Mouse (Mus musculus) kidney, embryonic 16.5 days (tissue): Measurements from ENCODE around the gene Cdc34. TPM values are rescaled to one million over a fixed set of nuclear protein-coding genes. Genes with fewer than 3 reads are reported as not detected.

Experiments
- ATAC-seq: fragments of 200-750 bp; cut with Nextera tagmentation; 2 replicates; pipeline ENCODE4 v1.8.0; 2017; ENCODE audit warnings: moderate TSS enrichment; ENCODE audit not compliant: low FRiP score, low TSS enrichment
- H3K27ac ChIP-seq: fragments of 300-500 bp; sonication (generic); 2 replicates; pipeline ENCODE4 v1.5.1; 2014; ENCODE audit warnings: low read length
- H3K27me3 ChIP-seq: fragments of 300-500 bp; sonication (generic); 2 replicates; pipeline ENCODE4 v1.6.1; 2014; ENCODE audit warnings: low read length, control low read depth, mixed read lengths; ENCODE audit not compliant: insufficient read depth
- H3K36me3 ChIP-seq: fragments of 300-500 bp; sonication (generic); 2 replicates; pipeline ENCODE4 v1.6.1; 2014; ENCODE audit warnings: low read length, control low read depth, mixed read lengths; ENCODE audit not compliant: insufficient read depth
- H3K4me1 ChIP-seq: fragments of 300-500 bp; sonication (generic); 2 replicates; pipeline ENCODE4 v1.6.1; 2014; ENCODE audit warnings: low read length, control low read depth, mixed read lengths; ENCODE audit not compliant: insufficient read depth
- H3K4me2 ChIP-seq: fragments of 300-500 bp; sonication (generic); replicated peaks from 2 replicates; pipeline ENCODE4 v1.6.1; 2014; ENCODE audit warnings: low read depth, low read length
- H3K4me3 ChIP-seq: fragments of 300-500 bp; sonication (generic); 2 replicates; pipeline ENCODE4 v1.5.1; 2014; ENCODE audit warnings: mild to moderate bottlenecking, low read length
- H3K9ac ChIP-seq: fragments of 300-500 bp; sonication (generic); replicated peaks from 2 replicates; pipeline ENCODE4 v1.6.1; 2014; ENCODE audit warnings: low read length
- H3K9me3 ChIP-seq: fragments of 300-500 bp; sonication (generic); 2 replicates; pipeline ENCODE4 v1.6.1; 2016; ENCODE audit warnings: low read length, control low read depth
- WGBS: fragments of 180-500 bp; shearing (Covaris S2); extraction: QIAGEN DNeasy Blood & Tissue Kit; methylation state at CpG from one replicate; pipeline ENCODE4 v1.1.7; 2014; 5-methylcytosine and 5-hydroxymethylcytosine counted together
- polyA plus RNA-seq: library from polyadenylated mRNA; unstranded; fragments of >200 nt; fragmentation: Nextera tagmentation; extraction: Ambion mirVana; gene quantifications from 2 replicates; pipeline ENCODE4 v1.2.1, GENCODE M21; 2015

The Cdc34 gene
- polyA plus RNA-seq, 1 experiment from 2014 or later = 81.2 TPM

DNA sequence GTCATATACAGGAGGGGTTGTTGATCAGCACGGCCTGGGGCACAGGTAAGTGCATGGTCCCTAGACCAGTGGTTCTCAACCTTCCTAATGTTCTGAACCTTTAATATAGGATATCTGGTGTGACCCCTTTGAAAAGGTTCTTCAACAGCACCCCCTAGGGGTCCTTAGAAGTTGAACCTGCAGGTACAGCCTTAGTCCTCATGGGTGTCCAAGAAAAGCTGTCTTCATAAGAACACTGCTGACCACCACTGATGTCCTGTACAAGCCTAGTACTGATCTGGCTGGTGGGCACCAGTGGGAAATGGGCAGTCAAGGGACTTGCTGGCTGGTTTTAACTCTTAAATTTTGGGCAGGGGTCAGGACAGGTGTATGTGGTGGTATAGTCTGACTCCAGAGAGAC lies 30.0 kb downstream of the Cdc34 start:
- Histone ChIP-seq H3K27ac (no peak overlapping the region), H3K27me3 (peaks cover 26% of the 10 kb centered on the region), H3K4me3 (no peak overlapping the region), H3K9ac (no peak overlapping the region), H3K36me3 (peaks cover 40% of the 10 kb centered on the region), H3K4me2 (no peak overlapping the region), H3K4me1 (peaks cover 15% of the 10 kb centered on the region), H3K9me3 (no peaks in the 10 kb centered on the region)
- 76% methylated on average over 1 of the region's 1 CpGs for WGBS
- ATAC-seq = no peak

GRCm38 (mm10) chr10:79712499-79713126 lies 30.6 kb downstream of the Cdc34 start:
- ATAC-seq = peak; percentile 21; the same call in 1 of the 2 replicates
- 19% methylated on average over 4 of the region's 6 CpGs for WGBS
- H3K36me3 ChIP-seq = peaks cover 34% of the 10 kb centered on the region
- H3K9ac ChIP-seq = no peak overlapping the region
- H3K4me2 ChIP-seq = no peak overlapping the region
- H3K27me3 ChIP-seq = peaks cover 32% of the 10 kb centered on the region
- no peak overlapping the region for H3K4me3 ChIP-seq
- H3K9me3 ChIP-seq = no peaks in the 10 kb centered on the region
- H3K4me1 ChIP-seq = peaks cover 13% of the 10 kb centered on the region
- no peak overlapping the region for H3K27ac ChIP-seq

GRCm38 (mm10) chr10:79713163-79713562 lies 31.2 kb downstream of the Cdc34 start:
- no peak for ATAC-seq
- H3K9ac ChIP-seq = no peak overlapping the region
- no peak overlapping the region for H3K27ac ChIP-seq
- no peaks in the 10 kb centered on the region for H3K9me3 ChIP-seq
- H3K36me3 ChIP-seq = peaks cover 33% of the 10 kb centered on the region
- H3K4me1 ChIP-seq = peaks cover 13% of the 10 kb centered on the region
- 42% methylated on average over 1 of the region's 1 CpGs for WGBS
- H3K4me2 ChIP-seq = no peak overlapping the region
- H3K27me3 ChIP-seq = peaks cover 37% of the 10 kb centered on the region
- no peak overlapping the region for H3K4me3 ChIP-seq

- peaks cover 13% of the 10 kb centered on the region for H3K4me1 ChIP-seq
- H3K27ac ChIP-seq = no peak overlapping the region
- H3K4me2 ChIP-seq = no peak overlapping the region
- no peaks in the 10 kb centered on the region for H3K9me3 ChIP-seq
- no peak overlapping the region for H3K9ac ChIP-seq
- peaks cover 49% of the 10 kb centered on the region for H3K27me3 ChIP-seq
- no peak overlapping the region for H3K4me3 ChIP-seq
- H3K36me3 ChIP-seq = peaks cover 22% of the 10 kb centered on the region
- ATAC-seq = no peak
- 66% methylated on average over 4 of the region's 4 CpGs for WGBS
Observed at GRCm38 (mm10) chr10:79714996-79715395, 33.0 kb downstream of the Cdc34 start.

DNA sequence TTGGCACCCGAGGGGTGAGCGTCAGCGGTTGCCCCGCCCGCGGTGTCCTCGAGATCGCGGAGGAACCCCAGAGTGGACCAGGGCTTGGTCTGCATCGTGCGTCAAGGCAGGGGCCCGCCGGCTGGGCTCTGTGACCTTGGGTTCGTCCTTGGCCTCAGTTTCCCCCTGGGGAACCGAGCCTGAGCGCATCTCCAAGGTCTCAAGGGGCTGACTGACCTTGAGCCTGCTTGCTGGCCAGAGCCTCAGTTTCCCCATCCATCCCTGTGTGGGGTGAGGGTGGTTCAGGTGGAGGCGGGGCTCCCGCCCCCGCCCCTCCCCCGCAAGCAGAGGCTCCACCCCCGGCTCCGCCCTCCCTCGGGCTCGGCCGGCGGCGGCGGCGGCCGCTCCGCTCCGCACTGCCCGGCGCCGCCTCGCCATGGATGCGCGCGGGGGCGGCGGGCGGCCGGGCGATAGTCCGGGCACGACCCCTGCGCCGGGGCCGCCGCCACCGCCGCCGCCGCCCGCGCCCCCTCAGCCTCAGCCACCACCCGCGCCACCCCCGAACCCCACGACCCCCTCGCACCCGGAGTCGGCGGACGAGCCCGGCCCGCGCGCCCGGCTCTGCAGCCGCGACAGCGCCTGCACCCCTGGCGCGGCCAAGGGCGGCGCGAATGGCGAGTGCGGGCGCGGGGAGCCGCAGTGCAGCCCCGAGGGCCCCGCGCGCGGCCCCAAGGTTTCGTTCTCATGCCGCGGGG lies 34.4 kb downstream of the Cdc34 start, which contains the start of gene Hcn2:
Gene Hcn2, plus strand, starts transcription at position 381 of the 734 bp plus-strand sequence.
- Histone ChIP-seq H3K9ac (peak within 1 kb of the TSS; percentile 38), H3K27me3 (peaks cover 49% of the 10 kb centered on the region)
- ATAC-seq = peak; percentile 47

GRCm38 (mm10) chr10:79716988-79717355 lies 35.0 kb downstream of the Cdc34 start:
- Histone ChIP-seq H3K4me2 (peak overlapping the region; percentile 99), H3K4me1 (peaks cover 13% of the 10 kb centered on the region), H3K9ac (peak overlapping the region; percentile 38), H3K36me3 (peaks cover 2% of the 10 kb centered on the region), H3K27me3 (peaks cover 49% of the 10 kb centered on the region), H3K9me3 (no peaks in the 10 kb centered on the region), H3K27ac (no peak overlapping the region), H3K4me3 (peak overlapping the region; percentile 62)
- ATAC-seq = peak; percentile 1; the same call in 1 of the 2 replicates
- WGBS = under 1% methylated on average over 44 of the region's 44 CpGs

More for the DNA sequence above, 34.4 kb downstream of the Cdc34 start, which contains the start of gene Hcn2:
- Histone ChIP-seq H3K36me3 (peaks cover 8% of the 10 kb centered on the region), H3K4me1 (peaks cover 13% of the 10 kb centered on the region), H3K9me3 (no peaks in the 10 kb centered on the region), H3K4me3 (peak within 1 kb of the TSS; percentile 62), H3K4me2 (peak within 1 kb of the TSS; percentile 99), H3K27ac (no peak within 1 kb of the TSS)
- WGBS = 1% methylated on average over 67 of the region's 91 CpGs

DNA sequence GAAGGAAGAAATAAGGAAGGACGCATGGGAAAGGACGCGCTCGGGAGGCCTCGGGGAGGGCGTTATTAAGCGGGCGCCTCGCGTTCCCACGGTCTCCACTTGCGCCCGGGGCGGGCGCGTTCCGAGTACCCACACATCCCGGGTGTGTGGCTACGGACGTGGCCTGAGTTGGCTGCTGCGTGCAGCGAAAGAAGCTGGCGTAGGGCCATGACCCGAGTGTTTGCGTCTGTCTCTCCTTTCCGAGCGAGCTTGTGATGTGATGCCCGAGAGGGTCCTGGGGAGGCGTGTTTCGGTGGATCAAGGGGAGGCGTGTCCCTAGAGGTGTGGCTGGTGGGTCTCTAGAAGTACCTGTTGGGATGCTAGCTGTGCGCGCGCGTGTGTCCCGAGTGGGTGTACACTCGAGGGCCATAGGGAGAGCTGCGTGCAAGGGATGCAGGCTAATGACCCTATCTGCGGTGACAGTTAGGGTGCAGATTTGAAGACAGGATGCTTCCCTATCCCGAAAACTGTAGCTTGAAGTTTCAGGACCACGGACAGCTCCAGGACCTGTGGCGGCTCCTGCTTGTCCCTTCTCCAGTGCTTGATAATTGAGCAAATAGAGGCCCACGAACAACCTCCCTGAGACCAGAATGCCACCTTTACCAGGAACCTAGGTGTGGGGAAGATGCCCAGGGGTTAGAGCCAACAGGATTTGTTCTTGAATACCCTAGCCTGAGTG lies 35.8 kb downstream of the Cdc34 start:
- Histone ChIP-seq H3K4me1 (peaks cover 13% of the 10 kb centered on the region), H3K9me3 (no peaks in the 10 kb centered on the region), H3K9ac (no peak overlapping the region), H3K4me3 (peak overlapping the region; percentile 62), H3K27me3 (peaks cover 49% of the 10 kb centered on the region), H3K27ac (no peak overlapping the region), H3K36me3 (no peaks in the 10 kb centered on the region), H3K4me2 (peak overlapping the region; percentile 99)
- ATAC-seq = no peak; the same call in 1 of the 2 replicates
- WGBS = 3% methylated on average over 43 of the region's 43 CpGs

DNA sequence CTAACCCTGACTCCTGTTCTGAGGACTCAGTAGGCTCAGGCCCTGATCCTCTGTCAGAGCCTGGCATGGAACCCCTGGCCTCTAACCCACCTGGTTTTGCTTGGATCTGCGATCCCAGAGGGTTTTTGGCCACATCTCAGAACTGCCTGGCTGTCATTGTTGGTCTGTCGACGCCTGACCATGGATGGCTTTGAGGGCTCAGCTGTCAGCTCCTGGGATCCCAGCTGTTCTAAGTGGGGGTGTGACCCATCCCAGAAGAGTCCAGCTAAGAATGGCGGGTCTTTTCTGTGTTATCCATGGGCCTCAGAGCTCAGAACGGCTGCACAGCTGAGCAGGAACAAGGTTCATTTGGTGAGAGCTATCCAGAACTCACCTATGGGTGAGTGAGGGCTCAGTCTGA lies 39.1 kb downstream of the Cdc34 start:
- peaks cover 17% of the 10 kb centered on the region for H3K4me1 ChIP-seq
- ATAC-seq = no peak
- peaks cover 32% of the 10 kb centered on the region for H3K27me3 ChIP-seq
- no peak overlapping the region for H3K4me2 ChIP-seq
- no peaks in the 10 kb centered on the region for H3K36me3 ChIP-seq
- H3K4me3 ChIP-seq = no peak overlapping the region
- no peak overlapping the region for H3K9ac ChIP-seq
- no peaks in the 10 kb centered on the region for H3K9me3 ChIP-seq
- 69% methylated on average over 5 of the region's 5 CpGs for WGBS
- no peak overlapping the region for H3K27ac ChIP-seq

GRCm38 (mm10) chr10:79723047-79723446 lies 41.1 kb downstream of the Cdc34 start:
- Histone ChIP-seq H3K4me3 (no peak overlapping the region), H3K9me3 (no peaks in the 10 kb centered on the region), H3K4me2 (no peak overlapping the region), H3K9ac (no peak overlapping the region), H3K27me3 (peaks cover 13% of the 10 kb centered on the region), H3K27ac (no peak overlapping the region), H3K4me1 (peaks cover 9% of the 10 kb centered on the region), H3K36me3 (no peaks in the 10 kb centered on the region)
- ATAC-seq = no peak
- WGBS = 66% methylated on average over 6 of the region's 6 CpGs
